Mouse (Mus musculus): ENCODE measurements around the gene Setd3. TPM values are rescaled to one million over a fixed set of nuclear protein-coding genes. Genes with fewer than 3 reads are reported as not detected.

The Setd3 gene
- total and polyA plus RNA-seq, 3 experiments: 40.1 to 59.9 TPM; not detected in 1

DNA sequence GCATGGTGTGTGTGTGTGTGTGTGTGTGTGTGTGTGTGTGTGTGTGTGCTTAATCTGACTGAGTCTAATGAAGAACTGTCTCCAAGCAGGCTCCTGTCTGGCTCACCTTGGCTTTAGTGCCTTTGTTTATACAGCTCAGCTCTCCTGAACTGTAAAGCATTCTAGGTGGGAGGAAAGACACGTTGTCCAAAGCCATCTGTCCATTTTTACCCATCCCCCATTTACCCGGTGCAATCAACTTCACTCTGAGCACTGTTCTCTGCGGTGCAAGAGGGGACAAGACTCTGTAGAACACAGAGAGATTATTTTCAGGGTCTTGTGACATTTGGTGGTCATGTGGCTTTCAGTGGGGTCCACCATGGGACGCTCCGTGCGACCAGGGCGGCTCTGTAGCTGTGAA lies 117.5 kb downstream of the Setd3 start:
- Histone ChIP-seq H3K4me1 (ENCODE audit: control insufficient read depth in 1 of 2, insufficient read depth in 2 of 2, low read length in 2 of 2) (no peaks in the 10 kb centered on the region), H3K9me3 (replicated peaks; ENCODE audit: insufficient read depth, low read length) (no peaks in the 10 kb centered on the region), H3K4me3 (ENCODE audit: control insufficient read depth in 1 of 2, insufficient read depth in 1 of 2, low read depth in 2 of 2, low read length in 2 of 2) (no peak overlapping the region), H3K27ac (ENCODE audit: control insufficient read depth, low read depth, low read length) (no peak overlapping the region), H3K36me3 (ENCODE audit: control insufficient read depth in 1 of 2, insufficient read depth in 2 of 2, low read length in 2 of 2) (no peaks in the 10 kb centered on the region), H3K79me2 (ENCODE audit: control insufficient read depth, insufficient read depth, low read length, poor library complexity) (no peaks in the 10 kb centered on the region), H3K9ac (ENCODE audit: control insufficient read depth, low read depth, low read length, poor library complexity, severe bottlenecking) (no peak overlapping the region), H3K27me3 (ENCODE audit: control insufficient read depth in 1 of 2, insufficient read depth in 2 of 2, low read length in 2 of 2) (no peaks in the 10 kb centered on the region)
- DNase-seq (ENCODE audit: low read depth, low spot score): no peak
- TF ChIP-seq KAT2A (conservative IDR thresholded peaks at IDR 0.05; ENCODE audit: low read depth, low read length): no peak
- TF ChIP-seq NELFE (IDR thresholded peaks at IDR 0.05; ENCODE audit: low read depth, low read length): no peak

Other genes starting within 250 kb of the Setd3 start
- gene Bcl11b, start 175.7 kb downstream of the Setd3 start, total RNA-seq (2012; rRNA removed): 0.07 TPM in 1 of 2 replicates, not detected in the other
- not detected for gene Bcl11b, start 175.7 kb downstream of the Setd3 start, polyA plus RNA-seq (2012; ENCODE audit: insufficient read depth in 1 of 2, insufficient read length in 2 of 2, low read depth in 1 of 2, low replicate concordance in 2 of 2, missing spikeins in 1 of 2)
- gene Ccnk, start 265 bp upstream of the Setd3 start, total RNA-seq (2012; rRNA removed): 7.6 and 8.9 TPM in 2 replicates
- gene Ccnk, start 265 bp upstream of the Setd3 start, polyA plus RNA-seq (2012; ENCODE audit: insufficient read depth in 1 of 2, insufficient read length in 2 of 2, low read depth in 1 of 2, low replicate concordance in 2 of 2, missing spikeins in 1 of 2): 10 to 100 TPM; 62.8 to 69.6 TPM
- gene Ccdc85c, start 96.1 kb upstream of the Setd3 start, total RNA-seq (2012; rRNA removed): 15.9 and 19.8 TPM in 2 replicates
- gene Ccdc85c, start 96.1 kb upstream of the Setd3 start, polyA plus RNA-seq (2012; ENCODE audit: insufficient read depth in 1 of 2, insufficient read length in 2 of 2, low read depth in 1 of 2, low replicate concordance in 2 of 2, missing spikeins in 1 of 2): 10 to 100 TPM in 1 of 2 experiments, not detected in 1; 24.8 TPM
- not detected in 2 replicates for gene Hhipl1, start 127.0 kb upstream of the Setd3 start, total RNA-seq (2012; rRNA removed)
- gene Hhipl1, start 127.0 kb upstream of the Setd3 start, polyA plus RNA-seq (2012; ENCODE audit: insufficient read depth in 1 of 2, insufficient read length in 2 of 2, low read depth in 1 of 2, low replicate concordance in 2 of 2, missing spikeins in 1 of 2): not detected
- not detected in 2 replicates for gene Cyp46a1, start 155.1 kb upstream of the Setd3 start, total RNA-seq (2012; rRNA removed)
- gene Cyp46a1, start 155.1 kb upstream of the Setd3 start, polyA plus RNA-seq (2012; ENCODE audit: insufficient read depth in 1 of 2, insufficient read length in 2 of 2, low read depth in 1 of 2, low replicate concordance in 2 of 2, missing spikeins in 1 of 2): not detected
- not detected in 2 replicates for gene Eml1, start 191.6 kb upstream of the Setd3 start, total RNA-seq (2012; rRNA removed)
- not detected for gene Eml1, start 191.6 kb upstream of the Setd3 start, polyA plus RNA-seq (2012; ENCODE audit: insufficient read depth in 1 of 2, insufficient read length in 2 of 2, low read depth in 1 of 2, low replicate concordance in 2 of 2, missing spikeins in 1 of 2)

Data from MEL (cell line).